Mouse (Mus musculus) cerebellum, postnatal 14 days (tissue): ENCODE data around the gene Cat.

ENCODE experiments used
- DNase-seq, 2 experiments: peaks; one replicate each; pipeline ENCODE4 v3.0.0; 2021; ENCODE audit warnings: mixed read lengths in 2 of 2

The Cat gene

DNA sequence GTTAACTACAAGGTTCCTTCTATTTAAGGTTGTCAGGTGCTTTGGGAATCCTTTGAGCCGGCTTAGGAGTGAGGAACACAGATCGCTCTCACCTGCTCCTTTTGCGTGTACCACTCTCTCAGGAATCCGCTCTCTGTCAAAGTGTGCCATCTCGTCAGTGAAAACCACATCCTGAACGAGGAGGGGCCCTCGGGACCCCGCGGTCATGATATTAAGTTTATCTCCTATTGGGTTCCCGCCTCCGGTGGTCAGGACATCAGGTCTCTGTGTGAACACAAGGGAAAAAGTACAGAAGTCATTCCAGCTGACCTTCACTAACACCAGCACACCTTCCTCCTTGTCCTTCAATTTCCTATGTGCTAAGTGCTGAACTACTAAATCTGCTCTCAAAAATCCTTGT lies 8.3 kb downstream of the Cat start:
- no peak for DNase-seq

DNA sequence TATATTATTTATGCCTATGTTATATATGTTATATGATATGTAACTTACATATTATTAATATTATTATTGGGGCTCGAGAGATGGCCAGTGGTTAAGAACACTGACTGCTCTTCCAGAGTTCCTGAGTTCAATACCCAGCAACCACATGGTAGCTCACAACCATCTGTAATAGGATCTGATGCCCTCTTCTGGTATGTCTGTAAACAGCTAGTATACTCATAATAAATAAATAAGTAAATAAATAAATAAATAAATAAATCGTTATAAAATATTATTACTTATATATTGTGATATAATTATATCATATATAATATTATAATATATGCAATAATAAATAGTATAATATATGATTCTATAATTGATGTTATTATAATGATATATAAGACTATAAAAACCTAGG lies 8.8 kb downstream of the Cat start:
- no peak for DNase-seq

DNA sequence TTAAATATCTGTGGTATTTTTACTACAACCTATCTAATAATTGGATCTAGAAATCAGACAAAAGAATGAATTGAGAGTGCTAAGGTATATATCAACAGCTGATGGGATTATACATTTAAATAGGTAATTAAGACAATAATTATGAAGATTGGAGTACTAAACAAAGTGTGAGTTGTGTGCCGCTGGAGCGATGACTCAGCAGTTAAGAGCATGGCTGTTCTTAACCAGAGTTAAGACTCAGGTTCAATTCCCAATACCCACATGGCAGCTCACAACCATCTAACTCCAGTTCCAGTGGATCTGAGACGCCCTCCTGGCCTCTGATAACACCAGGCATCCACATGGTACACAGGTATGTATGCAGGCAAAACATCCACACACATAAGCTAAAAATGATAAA lies 11.6 kb downstream of the Cat start:
- no peak for DNase-seq

DNA sequence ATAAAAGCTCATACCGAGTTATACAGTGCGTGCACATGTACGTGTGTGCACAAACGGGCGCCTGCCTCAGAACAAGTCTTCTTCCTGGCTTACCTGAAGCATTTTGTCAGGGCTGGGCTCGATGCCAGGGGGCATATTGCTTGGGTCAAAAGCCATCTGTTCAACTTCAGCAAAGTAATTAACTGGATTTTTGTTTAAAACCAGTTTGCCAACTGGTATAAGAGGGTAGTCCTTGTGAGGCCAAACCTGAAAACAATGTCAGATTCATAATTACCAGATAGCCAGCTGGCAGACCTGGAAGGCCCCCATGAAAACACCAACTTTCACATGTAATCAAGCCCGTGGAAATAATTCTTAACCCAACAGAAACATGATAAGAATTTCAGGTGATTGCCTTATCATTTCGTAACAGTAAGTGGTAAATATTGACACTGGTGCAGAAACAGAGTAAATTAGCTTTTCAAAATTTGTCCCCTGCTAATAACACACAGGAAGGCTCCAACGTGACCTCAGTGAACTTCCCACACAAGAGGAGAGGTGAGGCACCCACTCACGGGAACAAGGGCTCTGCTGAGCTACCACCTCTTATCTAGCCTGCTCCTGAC lies 17.9 kb downstream of the Cat start:
- peak; percentile 78 to 82 for DNase-seq

DNA sequence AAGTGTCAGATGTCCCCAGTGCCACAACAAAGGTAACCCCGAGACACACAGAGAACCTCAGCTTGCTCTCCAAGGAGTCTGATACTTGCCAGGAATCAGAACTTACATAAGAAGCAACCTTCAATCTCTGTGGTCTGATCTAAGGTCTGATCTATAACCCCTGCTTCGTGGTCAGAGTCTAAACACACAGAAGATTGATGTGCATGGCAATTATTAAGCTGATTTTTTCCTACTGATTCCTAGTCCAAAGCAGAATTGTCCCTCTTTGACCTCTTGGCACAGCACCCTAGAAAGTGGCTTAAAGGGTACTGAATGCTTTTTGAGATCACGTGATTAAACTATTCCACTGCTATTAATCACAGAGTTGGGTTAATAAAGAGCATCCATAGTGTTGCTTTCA lies 18.7 kb downstream of the Cat start:
- DNase-seq = no peak

DNA sequence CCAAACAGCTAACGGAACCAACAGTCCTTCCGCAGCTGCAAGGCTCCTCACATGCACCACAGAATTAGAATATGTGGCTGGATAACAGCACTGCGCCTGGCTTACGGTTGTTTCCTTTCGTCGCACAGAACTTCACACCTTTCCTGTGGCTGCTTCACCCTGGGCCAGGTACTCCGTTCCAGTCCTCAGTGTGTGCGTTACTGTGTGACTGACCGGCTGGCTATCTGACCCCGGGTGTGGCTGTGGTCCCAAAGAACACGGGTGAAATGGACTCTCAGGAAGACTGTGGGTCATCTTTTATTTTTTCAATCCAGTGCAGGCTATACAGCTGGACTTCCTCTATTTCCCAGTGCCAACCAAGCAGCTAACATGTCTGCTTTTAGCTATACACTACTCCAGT lies 19.5 kb downstream of the Cat start:
- DNase-seq = no peak

DNA sequence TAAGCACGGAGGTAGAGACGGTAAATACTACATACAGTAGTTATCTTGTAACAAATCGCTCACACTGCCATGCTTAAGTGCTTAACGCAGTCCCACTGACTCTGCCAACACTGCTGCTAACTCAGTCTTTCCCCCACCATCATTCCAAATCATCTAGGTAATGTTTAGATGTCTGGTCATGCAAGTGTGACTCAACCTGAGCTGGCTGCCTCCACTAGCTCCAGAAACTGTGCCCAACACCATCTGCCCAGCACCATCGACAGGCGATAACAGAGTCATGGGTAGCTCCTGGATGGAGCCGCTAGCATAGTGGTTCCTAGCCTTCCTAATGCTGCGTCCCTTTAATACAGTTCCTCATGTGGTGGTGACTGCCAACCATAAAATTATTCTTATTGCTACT lies 20.4 kb downstream of the Cat start:
- DNase-seq = no peak

DNA sequence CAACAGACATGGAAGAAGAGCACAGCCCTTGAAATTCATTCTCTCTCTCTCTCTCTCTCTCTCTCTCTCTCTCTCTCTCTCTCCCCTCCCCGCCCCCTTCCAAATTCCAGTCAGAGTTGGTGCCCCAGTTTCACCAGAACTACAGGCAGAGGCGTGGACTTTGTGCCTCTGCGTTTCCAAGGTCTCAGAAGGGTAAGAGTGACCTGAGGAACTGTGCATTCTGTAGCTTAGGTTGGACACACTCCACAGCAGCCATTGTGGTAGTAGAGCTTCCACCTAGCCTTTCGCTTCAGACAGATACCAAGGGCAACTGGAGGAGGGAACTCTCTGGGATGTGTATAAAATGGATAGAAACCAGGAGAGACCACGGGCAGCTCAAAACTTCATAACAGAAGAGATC lies 22.2 kb downstream of the Cat start:
- DNase-seq = no peak

DNA sequence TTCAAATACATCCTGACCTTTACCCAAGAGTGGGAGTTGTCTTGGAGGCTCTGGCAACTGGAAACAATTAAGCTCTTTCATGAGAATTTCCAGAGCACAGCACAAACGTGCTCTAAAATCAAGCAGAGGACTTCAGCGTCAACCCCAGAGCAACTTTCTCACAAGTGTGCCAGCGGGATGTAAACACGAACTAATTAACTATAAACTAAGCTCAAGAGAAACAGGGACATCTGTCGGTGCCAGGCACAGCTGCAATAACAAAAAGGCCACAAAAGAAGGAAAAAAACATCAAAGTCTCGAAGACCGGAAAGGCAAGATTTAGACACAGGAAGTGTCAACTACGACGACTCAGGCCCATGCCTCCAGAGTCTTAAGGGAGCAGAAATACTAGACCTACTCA lies 23.2 kb downstream of the Cat start:
- DNase-seq = no peak

DNA sequence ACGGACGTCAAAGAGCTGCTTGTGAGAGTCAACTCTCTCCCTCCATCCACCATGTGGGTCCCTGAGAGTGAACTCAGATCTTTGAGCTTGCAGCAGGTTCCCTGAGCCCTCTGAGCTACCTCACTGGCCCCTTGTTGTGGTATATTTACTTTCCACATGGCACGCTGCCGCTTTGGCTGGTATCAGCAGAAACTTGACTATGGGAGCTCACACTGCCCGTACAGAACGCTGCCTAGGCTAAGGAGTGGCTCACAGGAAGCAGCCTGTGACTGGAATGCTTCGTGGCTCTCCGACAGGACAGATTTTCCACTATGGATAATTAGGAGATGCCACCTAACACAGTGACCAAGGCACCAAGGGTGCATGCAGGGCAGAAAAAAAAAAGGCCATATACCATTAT lies 23.8 kb downstream of the Cat start:
- no peak for DNase-seq

DNA sequence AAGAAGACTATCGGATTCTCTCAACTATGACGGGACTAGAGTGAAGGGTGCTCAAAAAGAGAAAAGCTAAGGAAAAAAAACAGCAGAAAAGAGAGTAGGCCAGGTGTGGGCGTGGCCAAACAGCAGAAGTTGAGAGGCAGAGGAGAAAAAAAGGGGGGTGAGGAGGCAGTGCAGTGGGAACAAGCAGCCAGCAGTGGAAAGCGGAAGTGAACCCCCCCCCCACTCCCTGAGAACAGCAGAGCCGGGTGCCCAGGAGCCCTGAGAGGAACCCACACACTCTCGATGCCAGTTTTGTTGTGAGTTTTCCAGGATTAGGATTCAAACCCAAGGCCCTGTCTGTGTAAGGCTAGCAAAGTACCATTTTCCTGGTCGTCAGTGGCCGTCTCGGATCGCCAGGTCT lies 25.9 kb downstream of the Cat start:
- no peak for DNase-seq

DNA sequence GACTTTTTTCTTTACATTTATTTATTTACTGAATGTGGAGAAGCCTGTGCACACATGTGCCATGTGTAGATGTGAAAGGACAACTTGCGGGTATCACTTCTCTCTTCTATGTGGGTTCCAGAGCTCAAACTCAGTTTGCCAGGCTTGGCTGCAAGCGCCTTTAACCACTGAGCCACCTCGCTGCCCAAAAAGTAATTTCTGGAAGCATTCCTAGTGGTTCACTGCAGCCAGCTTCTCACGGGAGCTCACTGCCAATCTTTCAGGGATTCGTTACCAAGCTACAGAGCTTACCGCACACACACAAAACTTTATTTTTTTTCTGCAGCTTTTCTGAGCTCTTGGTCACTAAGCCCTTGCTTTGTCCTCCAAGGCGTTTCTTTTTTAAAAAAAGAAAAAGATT lies 27.3 kb downstream of the Cat start:
- peak in 1 of 2 experiments; percentile 48 for DNase-seq

DNA sequence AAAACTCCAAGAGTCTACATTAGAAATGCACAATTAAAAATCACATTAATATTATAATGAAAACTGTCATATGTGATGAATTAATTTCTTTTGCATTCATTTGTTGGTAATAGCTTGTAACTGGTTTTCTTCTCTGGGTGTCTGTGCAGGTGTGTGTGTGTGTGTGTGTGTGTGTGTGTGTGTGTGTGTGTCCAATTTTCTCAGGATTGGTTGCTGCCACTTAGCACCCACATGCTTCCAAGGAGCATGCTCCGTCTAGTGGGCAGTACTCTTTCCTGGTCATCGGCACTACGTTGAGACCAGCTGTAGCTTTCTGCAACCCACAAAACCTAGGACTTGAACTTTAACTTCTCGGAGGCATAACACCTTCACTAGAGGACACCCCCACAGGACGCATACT lies 27.9 kb downstream of the Cat start:
- DNase-seq = no peak

DNA sequence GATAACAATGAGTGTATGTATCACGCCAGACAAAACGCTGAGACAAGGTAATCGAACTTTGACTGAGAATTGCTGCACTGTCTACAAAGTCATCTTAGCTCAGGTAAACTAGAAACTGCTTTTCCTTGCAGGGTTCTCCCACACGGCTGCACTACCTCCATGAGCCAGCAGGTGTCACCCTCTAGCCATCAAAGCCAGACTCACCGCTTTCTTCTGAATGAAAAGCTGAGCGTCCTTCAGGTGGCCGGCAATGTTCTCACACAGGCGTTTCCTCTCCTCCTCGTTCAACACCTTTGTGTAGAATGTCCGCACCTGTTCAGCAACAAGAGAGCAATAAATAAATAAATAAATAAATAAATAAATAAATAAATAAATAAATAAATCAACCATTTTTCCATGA lies 28.3 kb downstream of the Cat start:
- DNase-seq = peak; percentile 94 to 96

DNA sequence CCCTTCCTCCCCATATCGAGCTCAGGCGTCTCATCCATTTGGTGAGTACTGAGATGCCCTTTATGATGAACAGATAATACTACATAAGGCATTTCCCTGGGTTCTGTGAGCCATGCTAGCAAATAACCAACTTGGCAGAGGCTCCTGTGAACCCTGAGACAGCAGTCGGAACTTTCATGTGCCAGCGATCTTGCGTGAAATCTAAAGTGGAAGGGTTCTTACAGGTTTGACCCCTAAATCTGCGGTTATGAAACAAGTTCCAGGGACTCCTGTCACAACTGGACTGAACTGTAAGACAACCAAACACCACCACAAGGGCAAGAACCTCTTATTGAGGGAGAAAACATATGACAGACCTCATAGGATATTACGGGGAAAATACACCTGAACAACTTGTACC lies 29.2 kb downstream of the Cat start:
- DNase-seq = no peak

DNA sequence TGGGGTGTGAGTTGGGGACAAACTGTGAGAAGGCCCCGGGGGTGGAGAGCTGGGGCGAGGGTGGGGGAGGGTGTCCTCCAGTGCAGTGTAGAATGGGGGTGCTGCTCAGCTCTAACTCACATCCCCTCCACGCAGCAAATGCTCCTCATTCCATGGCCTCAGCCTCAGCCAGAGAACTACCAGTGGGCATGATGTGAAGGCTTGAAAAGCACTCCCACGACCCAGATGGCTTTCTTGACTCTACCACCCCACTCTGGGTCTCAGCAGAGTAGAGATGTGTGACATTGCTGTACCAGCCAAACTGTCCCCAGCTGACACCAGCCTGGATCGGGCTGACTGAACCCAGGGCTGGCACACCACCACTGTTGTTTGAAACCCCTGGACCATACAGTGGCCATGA lies 32.4 kb downstream of the Cat start:
- DNase-seq = no peak

DNA sequence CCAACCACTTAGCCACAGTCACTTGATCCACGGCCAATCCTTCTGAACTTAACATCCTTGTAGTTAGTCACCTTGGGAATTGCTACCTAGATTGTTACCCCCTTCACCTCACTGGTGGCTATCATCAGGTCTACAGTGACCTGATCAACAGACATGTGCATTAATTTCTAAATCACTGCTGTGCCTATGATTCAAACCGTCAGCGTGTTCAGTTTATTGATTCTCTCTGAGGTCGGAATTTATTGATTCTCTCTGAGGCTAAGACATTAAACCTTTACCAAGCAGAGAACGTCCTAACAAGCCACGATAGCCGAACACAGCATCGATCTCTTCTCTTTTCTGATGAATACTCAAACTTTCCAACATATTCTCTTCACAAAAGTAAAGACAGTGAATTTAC lies 34.7 kb downstream of the Cat start:
- no peak for DNase-seq

DNA sequence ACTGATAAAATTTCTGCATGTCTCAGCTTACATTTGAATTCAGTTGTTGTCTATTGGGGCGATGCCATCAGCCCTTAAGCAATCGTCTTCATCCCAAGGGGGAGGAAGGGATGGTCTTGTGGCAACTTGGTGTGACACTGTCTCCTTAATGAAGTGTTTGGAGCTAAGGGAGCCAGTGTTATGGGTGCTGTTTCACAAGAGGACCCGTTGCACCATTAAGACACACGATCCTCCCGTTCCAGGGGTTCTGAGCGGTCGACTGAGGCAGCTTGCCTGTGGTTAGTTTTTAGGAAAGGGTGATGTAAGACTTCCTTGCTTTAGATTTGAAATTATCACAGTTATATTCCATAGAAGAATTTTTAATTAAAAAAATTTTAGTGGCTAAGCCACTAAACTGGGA lies 35.1 kb downstream of the Cat start:
- no peak for DNase-seq

DNA sequence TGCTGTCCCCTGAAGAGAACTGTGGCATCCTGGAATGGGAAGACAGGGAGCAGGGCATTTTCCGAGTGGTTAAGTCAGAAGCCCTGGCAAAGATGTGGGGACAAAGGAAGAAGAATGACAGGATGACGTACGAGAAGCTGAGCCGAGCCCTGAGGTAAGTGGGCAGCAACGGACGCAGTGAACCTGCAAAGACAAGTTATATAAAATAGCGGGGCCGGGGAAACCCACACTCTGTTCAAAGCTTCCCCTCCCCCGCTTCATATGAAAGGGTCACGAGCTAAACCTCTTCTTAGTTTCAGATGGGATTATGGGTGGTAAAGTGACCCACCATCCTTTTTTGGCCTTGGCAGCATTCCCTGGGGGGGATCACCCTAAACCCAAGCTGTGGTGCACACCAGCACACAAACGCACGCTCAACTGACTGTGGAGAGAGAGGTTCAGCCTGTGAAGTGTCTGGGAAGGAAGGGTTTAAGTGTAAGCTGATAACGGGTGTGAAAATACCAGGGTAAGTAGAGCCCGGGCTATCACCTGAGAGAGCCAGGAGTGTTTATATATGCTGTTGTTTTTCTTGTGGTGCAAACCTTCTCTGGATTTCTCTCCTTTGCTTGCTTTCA lies 35.9 kb downstream of the Cat start:
- no peak for DNase-seq

DNA sequence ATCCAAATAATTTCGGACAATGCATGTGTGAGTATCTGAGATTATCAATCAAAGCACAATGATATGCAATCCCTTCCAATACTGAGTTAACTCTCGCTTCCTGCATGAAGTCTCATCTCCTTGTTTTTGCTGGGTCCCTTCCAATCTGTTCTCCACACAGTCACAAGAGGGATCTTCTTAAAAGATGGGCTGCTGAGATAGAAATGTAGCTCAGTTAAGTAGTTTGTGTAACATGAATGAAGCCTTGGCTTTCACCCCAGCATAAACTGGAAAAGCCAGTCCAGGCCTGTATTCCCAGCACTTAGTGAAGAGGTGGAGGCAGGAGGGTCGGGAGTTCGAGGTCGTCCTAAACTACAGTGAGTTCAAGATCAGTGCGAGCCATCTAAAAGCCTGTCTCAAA lies 38.6 kb downstream of the Cat start:
- no peak for DNase-seq

DNA sequence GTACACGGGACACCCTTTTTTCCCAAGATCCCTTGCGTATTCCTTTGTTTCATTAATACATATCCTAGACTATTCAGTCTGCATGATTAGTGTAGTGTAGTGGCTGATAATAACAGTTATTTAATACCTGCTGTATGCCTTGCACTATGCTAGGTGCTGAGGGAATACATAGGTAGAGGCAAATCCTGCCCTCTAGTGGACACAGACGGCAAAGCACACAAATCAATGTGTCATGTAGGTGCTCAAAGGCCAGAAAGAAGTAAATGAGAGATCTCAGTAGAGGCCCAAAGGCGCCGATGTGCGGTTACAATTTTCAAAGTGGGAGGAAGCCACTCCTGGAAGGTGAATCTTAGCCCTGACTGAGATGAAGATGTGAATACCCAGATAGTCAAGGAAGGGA lies 39.2 kb downstream of the Cat start:
- DNase-seq = peak; percentile 62 to 77

DNA sequence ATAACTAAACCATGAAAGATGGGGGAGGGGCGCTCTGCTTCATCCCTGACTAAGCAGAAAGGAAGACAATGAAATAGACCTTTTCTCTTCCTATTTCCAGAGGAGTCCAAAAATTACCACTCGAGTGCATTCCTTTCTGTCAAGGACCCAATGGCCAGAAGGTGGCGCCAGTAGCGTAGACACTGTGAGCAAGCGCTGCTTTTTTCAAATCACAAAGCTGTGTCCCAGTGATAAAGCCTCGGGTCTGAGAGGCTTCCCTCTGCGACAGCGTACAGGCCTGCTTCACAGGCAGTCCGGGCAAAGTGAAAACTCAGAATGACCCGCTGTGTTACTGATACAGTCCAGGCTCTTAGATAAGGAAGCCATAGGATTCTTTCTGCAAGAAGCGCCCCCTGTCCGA lies 45.2 kb downstream of the Cat start:
- DNase-seq = peak; percentile 82 to 92

DNA sequence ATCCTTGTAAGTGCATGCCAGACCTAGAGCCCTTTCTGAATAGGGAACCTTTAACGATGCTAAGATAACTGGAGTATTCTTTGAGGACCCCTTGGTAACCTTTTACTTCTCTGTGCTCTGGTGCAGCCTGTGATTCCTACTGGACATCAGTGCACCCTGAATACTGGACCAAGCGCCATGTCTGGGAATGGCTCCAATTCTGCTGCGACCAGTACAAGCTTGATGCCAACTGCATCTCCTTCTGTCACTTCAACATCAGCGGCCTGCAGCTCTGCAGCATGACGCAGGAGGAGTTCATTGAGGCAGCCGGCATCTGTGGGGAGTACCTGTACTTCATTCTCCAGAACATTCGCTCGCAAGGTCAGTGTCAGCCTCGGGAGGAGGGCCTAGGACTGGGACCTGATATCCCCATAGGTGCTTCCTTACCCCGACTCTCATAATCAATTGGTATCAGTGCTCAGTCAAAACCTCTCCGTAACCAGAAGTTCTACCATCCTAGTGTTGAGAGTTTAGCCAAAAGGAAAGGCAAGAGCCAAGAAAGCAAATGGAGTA lies 45.8 kb downstream of the Cat start:
- DNase-seq = peak; percentile 68 to 74

DNA sequence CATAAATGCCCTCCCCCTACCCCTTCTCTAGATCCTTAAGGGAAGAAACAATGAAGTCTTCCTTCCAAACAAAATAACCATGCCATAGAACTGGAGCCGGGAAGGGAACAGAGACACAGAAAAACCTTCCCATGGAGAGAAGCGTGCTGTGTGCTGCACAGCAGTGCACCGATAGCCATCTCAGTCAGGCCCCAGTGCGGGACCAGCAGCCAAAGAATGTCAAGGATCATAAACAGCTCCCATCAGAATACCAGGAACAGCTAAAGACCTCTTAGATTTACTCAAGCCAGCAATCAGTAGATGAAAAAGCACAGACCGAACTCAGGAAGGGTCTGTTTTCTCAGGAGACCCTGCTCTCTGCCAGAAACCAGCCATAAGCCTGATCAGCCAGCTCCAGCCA lies 48.4 kb downstream of the Cat start:
- no peak for DNase-seq

DNA sequence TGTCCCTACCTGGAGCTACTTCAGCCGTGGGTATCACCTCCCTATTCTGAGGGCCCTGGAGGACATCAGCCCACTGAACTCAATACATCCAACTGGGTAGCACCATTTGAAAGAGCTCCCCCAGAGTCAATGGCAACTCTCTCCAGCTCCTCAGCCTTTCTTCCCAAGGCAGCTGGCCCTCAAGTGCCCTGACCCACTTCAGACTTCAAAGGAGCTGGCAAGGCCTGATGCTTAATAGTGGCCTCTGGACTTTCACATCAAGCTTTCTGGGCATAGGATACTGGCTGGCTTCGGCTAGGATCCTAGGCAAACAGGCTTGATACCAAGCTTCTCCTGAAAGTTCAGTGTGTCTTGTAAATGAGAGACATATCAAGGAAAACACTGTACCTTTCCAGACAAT lies 49.9 kb downstream of the Cat start:
- no peak for DNase-seq
